Mouse (Mus musculus) CH12.LX (cell line): ENCODE measurements at regions not wholly inside any gene's neighbourhood (a gene's known extent, or its start where the extent isn't known, plus 50 kb on each side); places are given as distances from the start of the nearest gene placed in this dataset.

ENCODE experiments used
- DNase-seq: peaks from one replicate; pipeline ENCODE4 v3.0.0-alpha.2; 2013; ENCODE audit errors: extremely low read depth
- H3K27ac ChIP-seq: 2 replicates; pipeline ENCODE4 v1.5.1; 2012; ENCODE audit warnings: low read depth, mild to moderate bottlenecking, control low read depth, moderate library complexity; ENCODE audit not compliant: insufficient read depth
- H3K27me3 ChIP-seq: replicated peaks from 2 replicates; pipeline ENCODE3; 2012; ENCODE audit warnings: inconsistent platforms
- H3K36me3 ChIP-seq, 2 experiments: replicated peaks in 1 of 2; 2 replicates each; pipeline versions ENCODE3 to v1.6.1; 2012; ENCODE audit warnings: inconsistent platforms in 1 of 2, low read length in 1 of 2, mild to moderate bottlenecking in 1 of 2, mixed read lengths in 1 of 2, moderate library complexity in 1 of 2; ENCODE audit not compliant: control insufficient read depth in 1 of 2, insufficient read depth in 1 of 2
- H3K4me1 ChIP-seq, 2 experiments: 2 replicates each; pipeline ENCODE4 v1.6.1; 2012; ENCODE audit warnings: inconsistent platforms in 1 of 2, moderate library complexity in 1 of 2; ENCODE audit not compliant: insufficient read depth in 2 of 2, control insufficient read depth in 1 of 2
- H3K4me2 ChIP-seq: 2 replicates; pipeline ENCODE4 v1.6.1; 2012; ENCODE audit warnings: low read depth, mild to moderate bottlenecking, control low read depth; ENCODE audit not compliant: poor library complexity, insufficient read depth, severe bottlenecking
- H3K4me3 ChIP-seq, 3 experiments: fragments of 150-350 bp in 1 of 3; sonication (generic) in 1 of 3; replicated peaks in 1 of 3; 2 replicates each; pipeline versions ENCODE3 to v1.5.1; 2011 to 2012; ENCODE audit warnings: low read depth in 2 of 3, low read length in 2 of 3, mild to moderate bottlenecking in 2 of 3, moderate library complexity in 2 of 3, control low read depth in 1 of 3, improper control_type of control experiment in 1 of 3, inconsistent platforms in 1 of 3, mixed read lengths in 1 of 3; ENCODE audit not compliant: poor library complexity in 1 of 3
- H3K79me2 ChIP-seq: replicated peaks from 2 replicates; pipeline ENCODE4 v1.6.1; 2012; ENCODE audit warnings: mild to moderate bottlenecking, moderate library complexity; ENCODE audit not compliant: control insufficient read depth, poor library complexity, insufficient read depth, severe bottlenecking; ENCODE audit errors: extremely low read depth
- H3K9ac ChIP-seq: 2 replicates; pipeline ENCODE4 v1.6.1; 2012; ENCODE audit warnings: low read depth, mild to moderate bottlenecking, control low read depth, moderate library complexity; ENCODE audit not compliant: insufficient read depth
- H3K9me3 ChIP-seq: replicated peaks from 2 replicates; pipeline ENCODE3; 2012; ENCODE audit warnings: low read length, inconsistent platforms, mixed read lengths
- CHD2 ChIP-seq: IDR thresholded peaks from 2 replicates; pipeline ENCODE4 v1.6.1; 2011; ENCODE audit warnings: low read length, improper control_type of control experiment
- E2F4 ChIP-seq: IDR thresholded peaks from 2 replicates; pipeline ENCODE4 v1.6.1; 2011; ENCODE audit warnings: low read depth, low read length, improper control_type of control experiment; ENCODE audit not compliant: insufficient replicate concordance
- ELF1 ChIP-seq: IDR thresholded peaks from 2 replicates; pipeline ENCODE4 v1.6.1; 2014; ENCODE audit warnings: low read depth, mild to moderate bottlenecking, inconsistent platforms, low read length, improper control_type of control experiment
- EP300 ChIP-seq: IDR thresholded peaks from 2 replicates; pipeline ENCODE4 v1.6.1; 2011; ENCODE audit warnings: low read length, improper control_type of control experiment
- JUN ChIP-seq: IDR thresholded peaks from 2 replicates; pipeline ENCODE4 v1.6.1; 2011; ENCODE audit warnings: low read depth, mild to moderate bottlenecking, low read length, improper control_type of control experiment, moderate library complexity; ENCODE audit not compliant: insufficient read depth
- JUND ChIP-seq: conservative IDR thresholded peaks from 2 replicates; pipeline ENCODE4 v1.6.1; 2011; ENCODE audit warnings: low read depth, low read length, improper control_type of control experiment
- KAT2A ChIP-seq: IDR thresholded peaks from 2 replicates; pipeline ENCODE4 v1.6.1; 2012; ENCODE audit warnings: low read length, improper control_type of control experiment, inconsistent platforms; ENCODE audit not compliant: insufficient replicate concordance
- MAZ ChIP-seq: IDR thresholded peaks from 2 replicates; pipeline ENCODE4 v1.6.1; 2012; ENCODE audit warnings: low read depth, mild to moderate bottlenecking, inconsistent platforms, low read length, improper control_type of control experiment, moderate library complexity
- MEF2A ChIP-seq: IDR thresholded peaks from 2 replicates; pipeline ENCODE4 v1.6.1; 2014; ENCODE audit warnings: low read depth, mild to moderate bottlenecking, inconsistent platforms, low read length, improper control_type of control experiment, borderline replicate concordance
- MXI1 ChIP-seq: IDR thresholded peaks from 2 replicates; pipeline ENCODE4 v1.6.1; 2011; ENCODE audit warnings: mild to moderate bottlenecking, low read depth, low read length, improper control_type of control experiment
- POLR2A ChIP-seq: IDR thresholded peaks from 2 replicates; pipeline ENCODE4 v1.6.1; 2011; ENCODE audit warnings: low read depth, mild to moderate bottlenecking, improper control_type of control experiment, low read length
- RAD21 ChIP-seq: IDR thresholded peaks from 2 replicates; pipeline ENCODE4 v1.6.1; 2011; ENCODE audit warnings: low read depth, mild to moderate bottlenecking, low read length, improper control_type of control experiment, moderate library complexity
- TBP ChIP-seq: conservative IDR thresholded peaks from 2 replicates; pipeline ENCODE4 v1.6.1; 2011; ENCODE audit warnings: low read depth, low read length, improper control_type of control experiment
- TCF12 ChIP-seq: IDR thresholded peaks from 2 replicates; pipeline ENCODE4 v1.6.1; 2014; ENCODE audit warnings: low read depth, mild to moderate bottlenecking, inconsistent platforms, low read length, improper control_type of control experiment
- USF1 ChIP-seq: IDR thresholded peaks from 2 replicates; pipeline ENCODE4 v1.6.1; 2014; ENCODE audit warnings: low read depth, mild to moderate bottlenecking, inconsistent platforms, low read length, improper control_type of control experiment
- USF2 ChIP-seq: conservative IDR thresholded peaks from 2 replicates; pipeline ENCODE4 v1.6.1; 2011; ENCODE audit warnings: low read depth, low read length, improper control_type of control experiment
- ZKSCAN1 ChIP-seq: IDR thresholded peaks from 2 replicates; pipeline ENCODE4 v1.6.1; 2012; ENCODE audit warnings: low read depth, inconsistent platforms, low read length, improper control_type of control experiment, borderline replicate concordance
- ZNF384 ChIP-seq: IDR thresholded peaks from 2 replicates; pipeline ENCODE4 v1.6.1; 2012; ENCODE audit warnings: low read depth, low read length, improper control_type of control experiment, inconsistent platforms
- dilution Hi-C: fragments of 300-500 bp; cut with MboI; formaldehyde crosslinking; loops from 2 replicates; pipeline ENCODE4 v1.14.3; 2020; ENCODE audit warnings: low sequenced_read_pairs; ENCODE audit not compliant: extremely low pct_unique_long_range_greater_than_20kb, extremely low pct_ligation_motif_present
- in situ Hi-C: fragments of 300-500 bp; cut with MboI; formaldehyde crosslinking; loops from 3 replicates; pipeline ENCODE4 v1.14.3; 2019; ENCODE audit warnings: low sequenced_read_pairs, low pct_ligation_motif_present, low pct_unique_long_range_greater_than_20kb, mixed read lengths

DNA sequence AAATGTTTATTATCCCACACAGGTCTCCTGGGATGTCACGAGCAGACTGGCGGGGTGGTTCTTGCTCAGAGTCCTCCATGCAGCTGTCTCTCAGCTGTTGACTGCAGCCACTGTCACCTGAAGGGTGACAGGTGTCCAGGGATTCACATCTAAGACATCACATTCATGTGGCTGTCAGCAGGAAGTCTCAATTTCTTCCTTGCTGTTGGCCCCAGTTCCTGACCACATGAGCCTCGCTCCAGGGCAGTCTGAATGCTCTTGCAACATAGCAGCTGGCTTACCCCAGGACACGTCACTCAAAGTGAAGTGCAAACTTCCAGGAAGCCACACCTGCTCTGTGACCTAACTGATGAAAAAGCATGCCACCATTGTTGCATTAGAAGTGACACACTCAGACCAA lies 402.5 kb downstream of the Sorl1 start:
- H3K27me3 ChIP-seq: no peaks in the 10 kb centered on the region
- TF ChIP-seq POLR2A: no peak
- TF ChIP-seq, all 38 proteins: peak for 0
- Histone ChIP-seq H3K27ac (no peak overlapping the region), H3K4me3 (no peak overlapping the region), H3K36me3 (no peaks in the 10 kb centered on the region), H3K4me1 (no peaks in the 10 kb centered on the region), H3K79me2 (no peaks in the 10 kb centered on the region), H3K9me3 (no peaks in the 10 kb centered on the region), H3K9ac (no peak overlapping the region), H3K4me2 (no peak overlapping the region)
- dilution Hi-C loops (no loop called here), in situ Hi-C loops (no loop called here)
- DNase-seq: no peak

DNA sequence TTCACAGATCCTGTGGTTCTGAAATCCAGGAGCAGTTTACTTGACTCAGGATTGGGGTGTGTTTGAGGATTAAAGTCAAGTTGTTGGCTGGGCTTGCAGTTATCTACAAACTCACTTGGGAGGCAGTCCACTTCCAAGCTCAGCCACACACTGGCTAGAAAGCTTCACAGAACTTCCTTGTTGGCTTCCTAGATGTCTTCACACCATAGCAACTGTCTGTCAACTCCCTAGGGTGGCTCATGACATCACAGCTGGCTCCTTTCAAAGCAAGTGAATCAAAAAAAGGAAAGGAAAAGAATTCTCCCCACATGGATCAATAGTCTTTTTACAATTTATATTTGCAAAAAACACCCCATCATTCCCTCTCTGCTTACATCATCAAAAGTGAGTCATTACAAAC lies 408.9 kb downstream of the Sorl1 start:
- dilution Hi-C loops: no loop called here
- H3K27ac ChIP-seq: no peak overlapping the region
- no peak overlapping the region for H3K9ac ChIP-seq
- no peak overlapping the region for H3K4me2 ChIP-seq
- H3K9me3 ChIP-seq: no peaks in the 10 kb centered on the region
- TF ChIP-seq MAZ (no peak), USF1 (no peak), MXI1 (no peak), JUN (no peak)
- TF ChIP-seq, all 38 proteins: peak for 0
- no peak overlapping the region for H3K4me3 ChIP-seq
- H3K36me3 ChIP-seq: no peaks in the 10 kb centered on the region
- no peaks in the 10 kb centered on the region for H3K79me2 ChIP-seq
- in situ Hi-C loops: no loop called here
- H3K4me1 ChIP-seq: no peaks in the 10 kb centered on the region
- H3K27me3 ChIP-seq: no peaks in the 10 kb centered on the region
- no peak for DNase-seq

- in situ Hi-C loops: no loop called here
- H3K36me3 ChIP-seq: no peaks in the 10 kb centered on the region
Measured at GRCm38 (mm10) chr9:41705972-41706371, 418.1 kb downstream of the Sorl1 start.

More at GRCm38 (mm10) chr9:41705972-41706371, 418.1 kb downstream of the Sorl1 start:
- dilution Hi-C loops: no loop called here
- Histone ChIP-seq H3K4me3 (no peak overlapping the region), H3K4me2 (no peak overlapping the region), H3K79me2 (no peaks in the 10 kb centered on the region), H3K27me3 (no peaks in the 10 kb centered on the region), H3K9me3 (no peaks in the 10 kb centered on the region), H3K9ac (no peak overlapping the region), H3K4me1 (peaks cover 0 to 4% of the 10 kb centered on the region in 2 experiments; a peak in 1 of 4 replicates), H3K27ac (no peak overlapping the region)
- DNase-seq: no peak
- no peak for TF ChIP-seq TBP
- TF ChIP-seq CHD2: no peak
- TF ChIP-seq ZNF384: no peak
- TF ChIP-seq RAD21: no peak
- no peak for TF ChIP-seq MEF2A
- TF ChIP-seq ZKSCAN1: no peak
- no peak for TF ChIP-seq USF2
- TF ChIP-seq KAT2A: no peak
- no peak for TF ChIP-seq POLR2A
- TF ChIP-seq JUND: no peak
- no peak for TF ChIP-seq TCF12
- no peak for TF ChIP-seq EP300
- TF ChIP-seq MXI1: no peak
- TF ChIP-seq ELF1: no peak
- TF ChIP-seq E2F4: no peak
